9 mouse cellular contexts compared by ENCODE assay signal in the genomic region with DNA sequence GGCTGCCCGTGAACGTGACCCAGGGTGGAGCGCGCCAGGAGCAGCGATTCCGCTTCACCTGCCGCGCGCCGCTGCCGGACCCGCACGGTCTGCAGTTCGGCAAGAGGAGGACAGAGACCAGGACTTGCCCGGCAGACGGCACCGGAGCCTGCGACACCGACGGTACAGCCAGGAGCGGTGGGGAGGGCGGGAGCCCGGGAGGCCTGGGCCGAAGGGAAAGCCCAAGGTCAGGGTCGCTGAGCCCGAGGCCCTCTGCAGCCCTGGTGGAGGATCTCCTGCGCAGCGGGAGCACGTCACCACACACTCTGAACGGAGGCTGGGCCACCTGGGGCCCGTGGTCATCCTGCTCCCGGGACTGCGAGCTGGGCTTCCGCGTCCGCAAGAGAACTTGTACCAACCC.
DNase-seq lines count a peak whose midpoint lies in the region; ATAC-seq lines count a peak whose summit lies in the region.
"Had no signal": no experiment of that assay in that cellular context is flagged by ENCODE, and none has a peak within 500 bp of the region (broad histone marks: within the 10 kb centered on the region; RNA-seq: fewer than 3 reads in every experiment).

No protein-coding gene starts in this region.

- H3K36me3 ChIP-seq in kidney, embryonic 14.5 days (ENCODE audit: control insufficient read depth, insufficient read depth, low read length), result no peaks in the 10 kb centered on the region
- H3K36me3 ChIP-seq in forebrain, embryonic 14.5 days (ENCODE audit: control insufficient read depth, insufficient read depth, low read length), result peaks cover 66% of the 10 kb centered on the region
- peaks cover 37% of the 10 kb centered on the region for H3K36me3 ChIP-seq in neural tube, embryonic 13.5 days

- peak overlapping the region; percentile 0; the same call in 1 of the 2 replicates for H3K9ac ChIP-seq in kidney, embryonic 14.5 days (ENCODE audit: low read depth, low read length)
- no peak overlapping the region for H3K9ac ChIP-seq in forebrain, embryonic 14.5 days (ENCODE audit: low read length)
- 0 out of 2 replicates have a peak overlapping the region, but pooled peaks have one; percentile 31 for H3K9ac ChIP-seq in neural tube, embryonic 13.5 days

- 0 out of 2 replicates have a peak, but pooled peaks have one; percentile 20 for ATAC-seq in kidney, embryonic 14.5 days (ENCODE audit: low FRiP score, low TSS enrichment)
- ATAC-seq in forebrain, embryonic 14.5 days, result no peak
- ATAC-seq in neural tube, embryonic 13.5 days (ENCODE audit: low read depth), result no peak

- H3K4me3 ChIP-seq in kidney, embryonic 14.5 days (ENCODE audit: low read length), result peak overlapping the region; percentile 32
- 0 out of 2 replicates have a peak overlapping the region, but pooled peaks have one; percentile 1 for H3K4me3 ChIP-seq in forebrain, embryonic 14.5 days (ENCODE audit: low read depth, low read length)
- peak overlapping the region; percentile 29 for H3K4me3 ChIP-seq in neural tube, embryonic 13.5 days
- H3K4me3 ChIP-seq: erythroblast, embryonic 14.5 days had no signal

- 3% methylated on average over 36 of the region's 36 CpGs for WGBS in kidney, embryonic 14.5 days
- WGBS in forebrain, embryonic 14.5 days, result 29% methylated on average over 36 of the region's 36 CpGs
- 16% methylated on average over 36 of the region's 36 CpGs for WGBS in neural tube, embryonic 13.5 days

- peak overlapping the region; percentile 52 for H3K4me2 ChIP-seq in kidney, embryonic 14.5 days (replicated peaks; ENCODE audit: low read depth, low read length)
- H3K4me2 ChIP-seq in forebrain, embryonic 14.5 days (ENCODE audit: low read length), result peak overlapping the region; percentile 36
- H3K4me2 ChIP-seq in neural tube, embryonic 13.5 days, result peak overlapping the region; percentile 53

- H3K27ac ChIP-seq in kidney, embryonic 14.5 days (ENCODE audit: low read depth, low read length), result no peak overlapping the region
- no peak overlapping the region for H3K27ac ChIP-seq in forebrain, embryonic 14.5 days (ENCODE audit: low read depth, low read length)
- H3K27ac ChIP-seq in neural tube, embryonic 13.5 days (replicated peaks), result no peak overlapping the region

- no peak for DNase-seq in kidney, adult 11 months
- DNase-seq in forebrain, embryonic 14.5 days (ENCODE audit: low spot score), result no peak
- DNase-seq in kidney, postnatal 14 days, result peak; percentile 4
- DNase-seq in cerebellum, postnatal 36 days, result no peak
- no peak for DNase-seq in ovary, postnatal 36 days (ENCODE audit: low spot score)
- no peak for DNase-seq in lung, postnatal 4 days

- no peaks in the 10 kb centered on the region for H3K9me3 ChIP-seq in kidney, embryonic 14.5 days (ENCODE audit: control insufficient read depth, low read length)
- no peaks in the 10 kb centered on the region for H3K9me3 ChIP-seq in forebrain, embryonic 14.5 days (replicated peaks; ENCODE audit: control insufficient read depth, low read length)
- H3K9me3 ChIP-seq in neural tube, embryonic 13.5 days, result no peaks in the 10 kb centered on the region

- H3K4me1 ChIP-seq in kidney, embryonic 14.5 days (ENCODE audit: control insufficient read depth, insufficient read depth, low read length), result no peaks in the 10 kb centered on the region
- no peaks in the 10 kb centered on the region for H3K4me1 ChIP-seq in forebrain, embryonic 14.5 days (ENCODE audit: control insufficient read depth, insufficient read depth, low read length)
- H3K4me1 ChIP-seq in neural tube, embryonic 13.5 days (replicated peaks), result peaks cover 11% of the 10 kb centered on the region

- H3K27me3 ChIP-seq in kidney, embryonic 14.5 days (ENCODE audit: control insufficient read depth, insufficient read depth, low read length), result peaks cover 34% of the 10 kb centered on the region
- H3K27me3 ChIP-seq in forebrain, embryonic 14.5 days (replicated peaks; ENCODE audit: control insufficient read depth, insufficient read depth, low read length), result no peaks in the 10 kb centered on the region
- H3K27me3 ChIP-seq in neural tube, embryonic 13.5 days, result peaks cover 26% of the 10 kb centered on the region
